In the genomic region with DNA sequence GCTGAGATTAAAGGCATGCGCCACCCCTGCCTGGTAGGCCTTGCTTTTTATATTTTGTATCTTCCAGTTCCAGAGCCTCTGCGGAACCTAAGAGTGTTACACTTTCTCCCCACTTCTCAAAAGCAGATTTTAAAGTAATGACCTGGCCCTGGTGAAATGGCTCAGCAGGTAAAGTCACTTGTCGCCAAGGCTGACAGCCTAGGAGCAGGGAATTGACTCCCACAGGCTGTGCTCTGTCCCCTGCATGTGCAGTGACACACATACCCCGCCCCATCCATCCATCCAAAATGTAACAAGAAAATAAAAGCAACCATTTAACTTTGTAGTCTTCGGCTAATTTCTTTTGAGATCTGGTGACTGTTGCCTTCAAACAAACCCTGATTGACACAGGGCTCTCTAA, we compare ENCODE assay signal across 27 mouse cellular contexts. TPM values are rescaled to one million over a fixed set of nuclear protein-coding genes. Genes with fewer than 3 reads are reported as not detected.
DNase-seq lines count a peak whose midpoint lies in the region; ATAC-seq lines count a peak whose summit lies in the region.
"Had no signal": no experiment of that assay in that cellular context is flagged by ENCODE, and none has a peak within 500 bp of the region (broad histone marks: within the 10 kb centered on the region; RNA-seq: fewer than 3 reads in every experiment).

No protein-coding gene starts in this region.

- ATAC-seq in cerebellum, adult (ENCODE audit: insufficient number of reproducible peaks, low FRiP score, low TSS enrichment), result no peak
- no peak for ATAC-seq in forebrain, embryonic 15.5 days (replicated peaks)
- ATAC-seq: activated CD4-positive, CD25-positive, alpha-beta regulatory T cell, adult 4 months; CD4-positive, CD25-positive, alpha-beta regulatory T cell, adult 4 months; forebrain, embryonic 14.5 days; forebrain, postnatal 0 days; Patski had no signal

- H3K27me3 ChIP-seq in forebrain, embryonic 15.5 days, result no peaks in the 10 kb centered on the region
- H3K27me3 ChIP-seq: CH12.LX; embryonic facial prominence, embryonic 13.5 days; embryonic facial prominence, embryonic 15.5 days; forebrain, embryonic 12.5 days; Patski had no signal

- no peaks in the 10 kb centered on the region for H3K4me1 ChIP-seq in forebrain, embryonic 15.5 days
- H3K4me1 ChIP-seq: embryonic facial prominence, embryonic 13.5 days; embryonic facial prominence, embryonic 15.5 days; forebrain, embryonic 10.5 days had no signal

- DNase-seq in cerebellum, adult 11-12 months, result peak; percentile 51
- DNase-seq in cerebellum, adult 8-10 months, result peak; percentile 47
- no peak for DNase-seq in cerebellum, postnatal 4 days (ENCODE audit: low spot score in 2 of 2)
- DNase-seq in cerebellum, postnatal 10 days, result peak; percentile 43 to 45
- peak; percentile 48 to 51 for DNase-seq in cerebellum, postnatal 25 days
- no peak for DNase-seq in layer of hippocampus, postnatal 36 days
- DNase-seq: adrenal gland, adult 8-10 months; adrenal gland, postnatal 14 days; adrenal gland, postnatal 36 days; B cell, adult 2 months; embryo, embryonic 11 days; forebrain, postnatal 0 days had no signal

- 96% methylated on average over 5 of the region's 5 CpGs for WGBS in forebrain, embryonic 15.5 days

- peaks cover 87% of the 10 kb centered on the region for H3K36me3 ChIP-seq in forebrain, embryonic 15.5 days

- H3K4me3 ChIP-seq in forebrain, embryonic 15.5 days, result no peak overlapping the region
- H3K4me3 ChIP-seq: embryonic facial prominence, embryonic 13.5 days; embryonic facial prominence, embryonic 15.5 days; erythroblast, embryonic 14.5 days; forebrain, embryonic 10.5 days; forebrain, embryonic 12.5 days had no signal

- no peak overlapping the region for H3K27ac ChIP-seq in forebrain, embryonic 15.5 days (replicated peaks)
- H3K27ac ChIP-seq: embryonic facial prominence, embryonic 13.5 days; embryonic facial prominence, embryonic 15.5 days; forebrain, embryonic 10.5 days; forebrain, embryonic 12.5 days had no signal

- H3K9ac ChIP-seq in forebrain, embryonic 15.5 days (replicated peaks), result no peak overlapping the region
- H3K9ac ChIP-seq: embryonic facial prominence, embryonic 13.5 days; embryonic facial prominence, embryonic 15.5 days; forebrain, embryonic 12.5 days; forebrain, postnatal 0 days had no signal

- no peak overlapping the region for H3K4me2 ChIP-seq in forebrain, embryonic 15.5 days (replicated peaks)
- H3K4me2 ChIP-seq: embryonic facial prominence, embryonic 13.5 days; embryonic facial prominence, embryonic 15.5 days; forebrain, embryonic 12.5 days had no signal

- no peaks in the 10 kb centered on the region for H3K9me3 ChIP-seq in forebrain, embryonic 15.5 days
- H3K9me3 ChIP-seq: embryonic facial prominence, embryonic 13.5 days; embryonic facial prominence, embryonic 15.5 days; forebrain, embryonic 10.5 days; forebrain, embryonic 12.5 days; G1E had no signal

RNA-seq across cellular contexts. Expression of a gene that starts 12.8 kb away (rescaled TPM):
- polyA plus RNA-seq in forebrain, embryonic 15.5 days (2015; fragmentation: Nextera tagmentation; extraction: Ambion mirVana), result 53.6 and 55.3 TPM in 2 replicates
- total RNA-seq in layer of hippocampus, postnatal 36 days (2021), result 10 to 100 TPM; 66.6 to 72.9 TPM

RNA-seq across cellular contexts. Expression of a gene that starts 30.6 kb away (rescaled TPM):
- 6.6 and 7.1 TPM in 2 replicates for polyA plus RNA-seq in forebrain, embryonic 15.5 days (2015; fragmentation: Nextera tagmentation; extraction: Ambion mirVana)
- total RNA-seq in layer of hippocampus, postnatal 36 days (2021), result 10 to 100 TPM in 1 of 2 experiments, 1 to 10 TPM in 1; 6.8 to 10.6 TPM
- total RNA-seq: CH12.LX; common myeloid progenitor, adult 5-6 weeks; gastrocnemius, adult 18-20 months had no signal
- polyA plus RNA-seq: erythroblast, embryonic 14.5 days; forebrain, embryonic 10.5 days; G1E; Patski had no signal

Comparison
In these comparisons a context has a peak if more than half of its experiments do, and no peak if none do; other contexts are left out.
1. DNase-seq: peak in cerebellum, adult 11-12 months (single experiment), cerebellum, adult 8-10 months (single experiment), cerebellum, postnatal 10 days (2 of 2) and cerebellum, postnatal 25 days (2 of 2); none in cerebellum, postnatal 4 days (0 of 2) and layer of hippocampus, postnatal 36 days (0 of 2).